Mouse (Mus musculus): ENCODE data around the gene Hdgfl2.

DNA sequence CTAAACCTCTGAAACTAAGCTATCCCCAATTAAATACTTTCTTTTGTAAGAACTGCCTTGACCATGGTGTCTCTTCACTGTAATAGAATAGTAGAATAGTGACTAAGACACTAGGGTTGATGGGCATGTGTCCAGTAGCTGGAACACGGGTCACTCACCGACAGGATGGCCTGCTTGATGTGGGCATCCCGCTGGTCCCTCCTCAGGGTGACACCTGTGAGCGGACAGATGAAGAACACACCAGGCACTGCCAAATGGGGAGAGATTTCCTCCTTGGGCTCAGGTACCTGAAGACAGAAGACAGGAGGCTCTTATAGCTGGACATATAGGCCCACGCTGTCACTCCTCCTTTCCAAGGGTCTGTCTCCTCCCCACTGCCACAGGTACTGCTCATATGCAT lies 7.2 kb upstream of the Hdgfl2 start:
- no peak for TF ChIP-seq POLR2A (IDR thresholded peaks at IDR 0.05; ENCODE audit: extremely low read depth, insufficient read depth, low read length)
- TF ChIP-seq CTCF (IDR thresholded peaks at IDR 0.05; ENCODE audit: low read depth, low read length): no peak
